Mouse (Mus musculus) layer of hippocampus, adult 11-12 months (tissue): ENCODE results near the gene Ube2t.

Experiments
- DNase-seq: peaks from one replicate; pipeline ENCODE4 v3.0.0; 2022; ENCODE audit warnings: low spot score

The Ube2t gene

GRCm38 (mm10) chr1:134962053-134962803 lies at the start of gene Ube2t:
Gene Ube2t (plus strand): TSS chr1:134962565.
- DNase-seq, result peak; percentile 94

- DNase-seq, result peak; percentile 44
These were observed 48.8 kb upstream of the Ube2t start for GRCm38 (mm10) chr1:134913535-134913934.

DNA sequence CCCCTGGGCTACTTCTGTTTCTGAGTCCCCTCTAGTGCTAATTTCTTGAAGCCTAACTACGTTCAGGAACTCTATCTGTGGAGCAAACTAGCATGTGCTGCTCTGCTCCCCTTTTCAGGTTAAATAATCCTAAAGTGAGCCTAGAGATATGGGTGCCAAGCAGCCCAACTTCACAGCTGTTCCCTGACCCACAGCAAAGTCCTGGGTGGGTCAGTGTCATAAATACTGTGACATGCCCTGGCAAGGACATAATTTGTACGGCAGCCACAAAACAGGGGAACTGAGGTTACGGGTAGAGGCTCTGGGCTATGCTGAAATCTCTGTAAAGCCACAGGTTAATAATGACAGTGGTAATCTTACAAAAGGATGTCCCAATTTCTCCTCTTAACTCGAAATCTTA lies 46.9 kb upstream of the Ube2t start:
- no peak for DNase-seq

DNA sequence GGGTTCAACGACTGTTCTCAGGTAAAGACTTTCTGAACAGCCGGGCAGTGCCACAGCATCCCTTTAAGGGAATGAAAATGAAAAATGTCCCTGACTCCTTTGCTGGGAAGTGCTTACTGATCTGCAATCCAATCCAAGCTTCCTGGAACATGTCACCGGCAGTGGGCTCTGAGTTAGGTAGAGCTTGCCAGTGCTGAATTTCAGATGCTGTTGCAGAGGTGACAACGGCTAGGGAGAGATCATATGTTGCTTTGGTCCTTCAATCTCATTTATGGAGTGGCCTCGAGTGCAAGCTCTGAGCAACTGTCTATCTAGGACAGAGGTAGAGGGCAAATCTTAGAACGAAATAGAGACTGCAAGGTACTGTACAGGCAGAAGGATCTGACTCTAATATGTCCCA lies 43.4 kb upstream of the Ube2t start:
- no peak for DNase-seq

DNA sequence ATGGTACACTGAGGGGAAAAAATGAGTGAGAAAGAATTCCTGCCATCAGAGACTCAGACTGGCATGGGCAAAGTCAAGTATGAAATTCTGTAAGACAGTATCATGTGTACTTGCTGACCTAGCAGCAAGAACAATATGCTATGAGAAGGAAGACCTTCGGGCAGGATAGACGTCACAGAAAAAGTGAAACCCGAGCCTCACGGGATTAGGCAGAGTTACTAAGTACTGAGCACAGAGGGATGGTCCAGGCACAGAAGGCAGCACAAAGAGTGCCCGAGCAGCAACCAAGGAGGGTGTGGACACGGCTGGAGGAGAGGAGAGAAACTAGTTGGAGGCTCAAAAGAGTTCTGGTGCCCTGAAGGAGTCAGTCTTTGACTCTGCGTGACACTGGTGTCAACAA lies 29.9 kb upstream of the Ube2t start:
- no peak for DNase-seq

GRCm38 (mm10) chr1:134936335-134936734 lies 26.0 kb upstream of the Ube2t start:
- DNase-seq, result no peak

DNA sequence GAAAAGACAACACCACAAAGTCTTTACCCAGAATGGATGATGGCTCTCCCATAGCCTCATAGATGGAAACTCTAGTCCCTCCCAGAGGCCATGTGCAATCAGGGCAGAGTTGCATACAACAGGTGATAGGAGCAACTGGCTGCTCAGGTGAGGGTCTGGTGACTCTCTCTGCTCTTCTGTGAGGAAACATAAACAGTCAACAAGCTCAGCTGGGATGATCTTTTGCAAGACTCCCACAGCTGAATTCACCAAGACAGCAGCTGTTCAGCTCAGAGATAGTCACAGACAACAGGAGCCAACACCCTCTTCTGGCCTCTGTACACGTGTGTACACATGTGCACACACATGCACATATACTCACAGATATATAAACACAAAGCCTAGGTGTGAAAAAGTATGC lies 24.1 kb upstream of the Ube2t start:
- no peak for DNase-seq

- DNase-seq, result no peak
These were observed 21.5 kb upstream of the Ube2t start for GRCm38 (mm10) chr1:134940863-134941262.

GRCm38 (mm10) chr1:134942898-134943297 lies 19.5 kb upstream of the Ube2t start:
- DNase-seq, result no peak

DNA sequence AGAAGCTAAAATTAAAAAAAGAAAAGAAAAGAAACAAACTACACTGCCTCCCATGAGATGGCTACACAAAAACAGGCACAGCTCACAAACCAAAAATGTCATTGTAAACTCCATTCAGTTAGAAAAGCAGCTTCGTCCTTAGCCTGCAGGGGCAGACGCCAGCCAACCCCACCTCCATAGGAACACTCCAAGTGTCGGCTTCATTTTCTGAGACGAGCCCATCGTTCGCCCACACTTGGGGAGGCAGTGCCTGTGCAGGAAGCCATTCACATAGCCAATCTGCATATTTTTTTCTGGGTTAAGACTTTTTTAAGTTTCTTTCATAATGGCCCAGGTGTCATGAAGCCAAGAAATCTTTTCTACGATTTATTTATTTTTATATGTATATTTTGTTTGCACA lies 14.8 kb upstream of the Ube2t start:
- no peak for DNase-seq

GRCm38 (mm10) chr1:134949946-134950345 lies 12.4 kb upstream of the Ube2t start:
- DNase-seq, result no peak

GRCm38 (mm10) chr1:134955050-134955636 lies 7.2 kb upstream of the Ube2t start:
- DNase-seq, result no peak

DNA sequence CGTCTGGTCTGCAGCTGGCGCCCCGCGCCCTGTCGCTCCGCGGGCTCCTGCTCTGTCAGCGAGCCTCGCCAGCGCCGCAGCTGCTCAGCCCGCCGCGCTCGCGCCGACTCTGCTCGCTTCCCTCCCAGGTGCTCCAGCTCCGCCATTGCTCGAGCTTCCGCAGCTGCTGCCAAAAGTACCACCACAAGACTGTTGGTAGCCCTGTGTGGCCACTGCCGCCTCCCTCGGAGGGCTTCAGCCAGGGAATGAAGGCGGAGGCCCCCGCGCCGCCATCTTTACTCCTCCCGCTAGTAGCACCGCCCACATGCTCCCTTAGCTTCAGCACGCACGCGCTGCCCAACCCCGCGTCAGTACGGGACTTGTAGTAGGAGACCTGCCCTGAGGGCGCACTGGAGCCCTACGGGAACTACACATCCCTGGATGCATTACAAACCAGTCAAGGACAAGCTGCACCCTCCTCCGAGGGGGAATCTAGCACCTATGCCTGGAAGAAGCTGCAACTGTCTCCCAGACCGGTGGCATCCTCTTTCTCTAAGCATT lies 6.7 kb upstream of the Ube2t start, which contains the start of gene Ppp1r12b:
TSS of gene Ppp1r12b (minus strand) at position 306 of the 540 bp plus-strand sequence.
- peak; percentile 99 for DNase-seq

- no peak for DNase-seq
These were observed 1.7 kb upstream of the Ube2t start for GRCm38 (mm10) chr1:134960634-134961033.

GRCm38 (mm10) chr1:134962821-134963220 lies 456 bp downstream of the Ube2t start:
- DNase-seq, result no peak

GRCm38 (mm10) chr1:134965430-134965829 lies 3.1 kb downstream of the Ube2t start:
- DNase-seq, result no peak

- DNase-seq, result no peak
These were observed 10.6 kb downstream of the Ube2t start for GRCm38 (mm10) chr1:134972920-134973319.

DNA sequence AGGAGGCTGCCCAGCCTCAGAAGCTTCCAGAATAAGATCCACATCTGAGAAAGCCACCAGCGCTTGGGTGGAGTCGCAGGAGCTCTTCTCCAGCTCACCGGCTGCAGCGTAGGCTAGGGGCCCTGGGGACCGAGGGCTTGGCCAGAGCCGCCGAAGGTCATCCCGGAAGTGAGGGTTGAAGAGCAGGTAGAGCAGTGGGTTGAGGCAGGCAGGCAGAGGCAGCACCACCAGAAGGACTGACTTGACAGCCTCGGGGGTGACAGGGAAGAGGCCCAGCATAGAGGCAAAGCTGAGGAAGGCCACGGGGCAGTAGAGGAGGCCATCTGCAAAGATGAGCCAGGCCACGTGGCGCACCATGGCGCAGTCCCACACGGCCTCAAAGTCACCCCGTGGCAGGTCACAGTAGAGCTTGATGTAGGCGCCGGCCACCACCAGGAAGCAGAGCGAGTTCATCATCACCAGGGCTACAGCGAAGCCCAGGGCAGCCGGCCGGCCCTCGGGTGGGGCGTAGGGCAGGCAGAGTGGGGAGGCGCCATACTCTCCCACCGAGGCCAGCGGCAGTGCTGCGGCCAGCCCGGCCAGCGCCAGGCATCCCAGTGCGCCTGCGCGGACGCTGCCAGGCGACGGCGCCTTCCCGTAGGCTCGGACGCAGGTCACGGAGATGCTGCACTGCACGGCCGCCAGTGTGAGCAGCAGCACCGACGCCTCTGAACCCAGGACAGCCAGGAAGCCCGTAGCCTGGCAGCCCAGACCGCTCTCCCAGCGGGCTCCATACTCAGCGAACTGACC lies 25.0 kb downstream of the Ube2t start:
- peak; percentile 52 for DNase-seq

- no peak for DNase-seq
These were observed 25.6 kb downstream of the Ube2t start for GRCm38 (mm10) chr1:134987962-134988341.

DNA sequence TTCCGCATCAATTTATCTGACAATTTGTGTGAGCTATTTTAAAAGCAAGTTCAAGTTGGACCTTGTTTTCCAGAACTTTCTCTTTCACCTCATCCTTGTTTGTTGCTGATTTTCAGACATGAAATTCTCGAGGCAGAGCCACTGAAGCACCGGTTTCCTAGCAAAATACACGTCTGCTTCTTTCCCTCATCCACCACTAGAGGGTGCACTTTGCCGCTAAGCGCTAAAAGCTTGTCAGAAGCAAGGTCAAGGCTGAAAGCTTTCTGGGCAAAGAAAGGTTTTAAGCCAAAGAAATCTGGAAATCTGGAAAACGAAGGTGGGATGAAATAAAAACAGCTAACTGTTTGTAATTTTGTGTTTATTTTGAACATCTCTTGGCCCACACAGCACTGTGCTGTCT lies 27.0 kb downstream of the Ube2t start:
- DNase-seq, result peak; percentile 83

- DNase-seq, result no peak
These were observed 29.8 kb downstream of the Ube2t start for GRCm38 (mm10) chr1:134992046-134992645.

- no peak for DNase-seq
These were observed 32.4 kb downstream of the Ube2t start for GRCm38 (mm10) chr1:134994739-134995138.
